10 mouse cellular contexts compared by ENCODE assay signal in genomic region chr11:105353891-105354280, GRCm38 (mm10).
"Had no signal": no experiment of that assay in that cellular context is flagged by ENCODE, and none has a peak within 500 bp of the region (broad histone marks: within the 10 kb centered on the region; RNA-seq: fewer than 3 reads in every experiment).

No protein-coding gene starts in this region.

- DNase-seq: kidney, adult 18-20 months; kidney, adult 9 months; kidney, postnatal 14 days; left cerebral cortex, postnatal 4 days; liver, embryonic 13.5 days; lung, adult 2 months; midbrain, embryonic 14.5 days; thymus, postnatal 25 days had no signal

- H3K4me3 ChIP-seq: limb, embryonic 13.5 days; liver, embryonic 13.5 days had no signal

- H3K9ac ChIP-seq: liver, embryonic 13.5 days had no signal

- H3K27ac ChIP-seq: limb, embryonic 13.5 days; liver, embryonic 13.5 days had no signal

- H3K36me3 ChIP-seq: liver, embryonic 13.5 days had no signal

- H3K4me2 ChIP-seq: limb, embryonic 13.5 days; liver, embryonic 13.5 days; midbrain, embryonic 11.5 days had no signal

- H3K9me3 ChIP-seq: limb, embryonic 13.5 days; liver, embryonic 13.5 days had no signal

- H3K27me3 ChIP-seq: limb, embryonic 13.5 days; liver, embryonic 13.5 days had no signal
